Mouse (Mus musculus) kidney, adult 2 months (tissue): Measurements from ENCODE around the gene Nacc1.

ENCODE experiments used
- CTCF ChIP-seq: fragments of 200-500 bp; conservative IDR thresholded peaks from 2 replicates; pipeline ENCODE4 v1.5.1; 2011; ENCODE audit warnings: low read depth, mild to moderate bottlenecking, control low read depth, low read length, moderate library complexity, mixed read lengths; ENCODE audit not compliant: insufficient read depth, insufficient read length
- POLR2A ChIP-seq: fragments of 200-500 bp; IDR thresholded peaks from one replicate; pipeline ENCODE4 v1.6.1; 2011; ENCODE audit warnings: low read depth, low read length, control low read depth

DNA sequence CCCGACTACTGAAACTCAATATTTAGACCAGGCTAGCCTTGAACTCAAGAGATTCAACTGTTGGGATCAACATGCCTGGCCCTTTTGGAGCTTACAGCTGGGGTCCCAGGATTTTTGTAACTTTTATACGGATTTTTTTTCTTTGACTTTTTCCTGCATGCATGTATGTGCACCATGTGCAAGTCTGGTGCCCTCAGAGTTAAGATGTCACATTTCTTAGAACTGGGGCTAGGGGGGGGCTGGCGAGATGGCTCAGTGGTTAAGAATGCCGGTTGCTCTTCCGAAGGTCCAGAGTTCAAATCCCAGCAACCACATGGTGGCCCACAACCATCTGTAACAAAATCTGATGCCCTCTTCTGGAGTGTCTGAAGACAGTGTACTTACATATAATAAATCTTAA lies 12.9 kb upstream of the Nacc1 start:
- TF ChIP-seq CTCF (no peak), POLR2A (no peak)
